10 mouse cellular contexts compared by ENCODE assay signal in the genomic region with DNA sequence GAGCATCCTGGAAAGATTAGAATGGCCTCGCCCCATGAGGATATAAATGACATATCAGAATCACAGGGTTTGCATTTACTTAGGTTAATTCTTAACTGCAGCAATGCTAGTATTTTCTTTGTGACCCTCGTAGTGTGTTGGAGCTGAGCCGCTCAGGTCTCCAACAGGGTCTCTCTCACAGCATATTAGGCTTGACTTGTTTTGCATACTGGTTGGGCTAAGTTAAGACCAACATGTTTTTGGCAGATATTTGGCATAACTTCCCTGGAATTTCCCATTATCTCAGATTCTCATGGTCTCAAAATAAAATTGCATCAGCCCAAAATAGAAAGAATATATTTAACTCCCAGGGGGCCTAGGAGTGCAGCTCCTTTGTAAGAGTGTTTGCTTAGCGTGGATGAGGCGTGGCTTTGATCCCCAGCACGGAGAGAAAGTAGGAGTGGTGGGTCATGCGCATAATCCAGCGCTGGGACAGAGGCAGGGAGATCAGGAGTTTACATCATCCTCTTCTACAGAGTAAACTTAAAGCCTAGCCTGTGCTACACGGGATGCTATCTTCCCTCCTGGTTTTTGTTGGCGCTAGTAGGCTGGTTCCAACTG. TPM values are rescaled to one million over a fixed set of nuclear protein-coding genes. Genes with fewer than 3 reads are reported as not detected.
DNase-seq lines count a peak whose midpoint lies in the region; ATAC-seq and TF ChIP-seq lines count a peak whose summit lies in the region.
"Had no signal": no experiment of that assay in that cellular context is flagged by ENCODE, and none has a peak within 500 bp of the region (broad histone marks: within the 10 kb centered on the region; RNA-seq: fewer than 3 reads in every experiment).

No protein-coding gene starts in this region.

- 55% methylated on average over 10 of the region's 10 CpGs for WGBS in embryonic facial prominence, embryonic 14.5 days
- 77% methylated on average over 10 of the region's 10 CpGs for WGBS in embryonic facial prominence, embryonic 10.5 days
- 61% methylated on average over 10 of the region's 10 CpGs for WGBS in kidney, embryonic 16.5 days
- WGBS in heart, postnatal 0 days: 15% methylated on average over 10 of the region's 10 CpGs

- H3K4me1 ChIP-seq in embryonic facial prominence, embryonic 14.5 days (ENCODE audit: control insufficient read depth, insufficient read depth, low read length): no peaks in the 10 kb centered on the region
- no peaks in the 10 kb centered on the region for H3K4me1 ChIP-seq in embryonic facial prominence, embryonic 10.5 days
- 0 out of 2 replicates have a peak, but pooled peaks cover 7% of the 10 kb centered on the region for H3K4me1 ChIP-seq in kidney, embryonic 16.5 days (ENCODE audit: insufficient read depth, low read length)
- peaks cover 18% of the 10 kb centered on the region for H3K4me1 ChIP-seq in heart, postnatal 0 days (ENCODE audit: control insufficient read depth, insufficient read depth)

- DNase-seq in embryonic facial prominence, embryonic 14.5 days (ENCODE audit: low spot score): peak; percentile 57
- no peak for DNase-seq in embryonic facial prominence, embryonic 10.5 days (ENCODE audit: low spot score)
- peak; percentile 27 to 46 for DNase-seq in kidney, postnatal 25 days
- DNase-seq in ES-CJ7 (ENCODE audit: low read depth, low spot score): peak; percentile 34
- peak; percentile 70 for DNase-seq in heart, postnatal 0 days (ENCODE audit: low spot score)
- DNase-seq in left cerebral cortex, postnatal 14 days (ENCODE audit: low spot score in 2 of 2): no peak
- DNase-seq: cerebellum, adult 11 months; thymus, postnatal 25 days had no signal

- no peak overlapping the region for H3K4me3 ChIP-seq in embryonic facial prominence, embryonic 14.5 days (ENCODE audit: low read depth, low read length)
- no peak overlapping the region for H3K4me3 ChIP-seq in embryonic facial prominence, embryonic 10.5 days
- H3K4me3 ChIP-seq in kidney, embryonic 16.5 days (ENCODE audit: low read length): no peak overlapping the region
- no peak overlapping the region for H3K4me3 ChIP-seq in heart, postnatal 0 days (ENCODE audit: low read depth, low read length)

- no peaks in the 10 kb centered on the region for H3K9me3 ChIP-seq in embryonic facial prominence, embryonic 14.5 days (ENCODE audit: control insufficient read depth, low read length)
- H3K9me3 ChIP-seq in embryonic facial prominence, embryonic 10.5 days: no peaks in the 10 kb centered on the region
- no peaks in the 10 kb centered on the region for H3K9me3 ChIP-seq in kidney, embryonic 16.5 days (ENCODE audit: low read length)
- no peaks in the 10 kb centered on the region for H3K9me3 ChIP-seq in heart, postnatal 0 days (replicated peaks; ENCODE audit: control insufficient read depth, low read length)

- intact Hi-C loops in left cerebral cortex, postnatal 14 days (cut with DNase I): no loop called here

- ATAC-seq in embryonic facial prominence, embryonic 14.5 days (ENCODE audit: low read depth): peak; percentile 60; the same call in 1 of the 2 replicates
- no peak for ATAC-seq in kidney, embryonic 16.5 days (ENCODE audit: low FRiP score, low TSS enrichment)
- ATAC-seq in heart, postnatal 0 days (ENCODE audit: insufficient read depth, low read depth): peak; percentile 90
- no peak for ATAC-seq in erythroblast, adult 5-6 weeks (replicated peaks; ENCODE audit: low FRiP score, poor library complexity, severe bottlenecking)

- H3K4me2 ChIP-seq in embryonic facial prominence, embryonic 14.5 days (ENCODE audit: low read depth, low read length): no peak overlapping the region
- no peak overlapping the region for H3K4me2 ChIP-seq in kidney, embryonic 16.5 days (replicated peaks; ENCODE audit: low read depth, low read length)
- H3K4me2 ChIP-seq in heart, postnatal 0 days (ENCODE audit: low read depth, low read length): 0 out of 2 replicates have a peak overlapping the region, but pooled peaks have one; percentile 10

- TF ChIP-seq CTCF in heart, postnatal 0 days (IDR thresholded peaks at IDR 0.05; ENCODE audit: low read depth): no peak

- H3K27ac ChIP-seq in embryonic facial prominence, embryonic 14.5 days (replicated peaks; ENCODE audit: low read depth, low read length): peak overlapping the region; percentile 13; the same call in 1 of the 2 replicates
- no peak overlapping the region for H3K27ac ChIP-seq in embryonic facial prominence, embryonic 10.5 days (replicated peaks)
- no peak overlapping the region for H3K27ac ChIP-seq in kidney, embryonic 16.5 days (ENCODE audit: low read length)
- peak overlapping the region; percentile 71 for H3K27ac ChIP-seq in heart, postnatal 0 days (ENCODE audit: low read depth)

- no peak; the same call in 1 of the 2 replicates for TF ChIP-seq EP300 in heart, postnatal 0 days (IDR thresholded peaks at IDR 0.05; ENCODE audit: low read depth)

- no peaks in the 10 kb centered on the region for H3K36me3 ChIP-seq in embryonic facial prominence, embryonic 14.5 days (ENCODE audit: control insufficient read depth, insufficient read depth, low read length)
- H3K36me3 ChIP-seq in embryonic facial prominence, embryonic 10.5 days (replicated peaks): no peaks in the 10 kb centered on the region
- no peaks in the 10 kb centered on the region for H3K36me3 ChIP-seq in kidney, embryonic 16.5 days (ENCODE audit: insufficient read depth, low read length)
- no peaks in the 10 kb centered on the region for H3K36me3 ChIP-seq in heart, postnatal 0 days (replicated peaks; ENCODE audit: control insufficient read depth, insufficient read depth, low read length)

- no peaks in the 10 kb centered on the region for H3K27me3 ChIP-seq in embryonic facial prominence, embryonic 14.5 days (replicated peaks; ENCODE audit: control insufficient read depth, insufficient read depth, low read length)
- H3K27me3 ChIP-seq in embryonic facial prominence, embryonic 10.5 days (replicated peaks; ENCODE audit: low read depth, poor library complexity, severe bottlenecking): no peaks in the 10 kb centered on the region
- H3K27me3 ChIP-seq in kidney, embryonic 16.5 days (ENCODE audit: insufficient read depth, low read length): no peaks in the 10 kb centered on the region
- H3K27me3 ChIP-seq in heart, postnatal 0 days (ENCODE audit: control insufficient read depth, insufficient read depth, low read length): no peaks in the 10 kb centered on the region

- no peak overlapping the region for H3K9ac ChIP-seq in embryonic facial prominence, embryonic 14.5 days (ENCODE audit: low read depth, low read length)
- no peak overlapping the region for H3K9ac ChIP-seq in kidney, embryonic 16.5 days (replicated peaks; ENCODE audit: low read length)
- H3K9ac ChIP-seq in heart, postnatal 0 days (replicated peaks; ENCODE audit: low read depth, low read length): no peak overlapping the region

RNA-seq across cellular contexts. Expression of a gene that starts 20.0 kb away (rescaled TPM):
- 1,259 and 1,407 TPM in 2 replicates for polyA plus RNA-seq in embryonic facial prominence, embryonic 14.5 days (2014; fragmentation: Nextera tagmentation; extraction: Ambion mirVana)
- 2,126 and 2,130 TPM in 2 replicates for polyA plus RNA-seq in embryonic facial prominence, embryonic 10.5 days (2016; fragmentation: Nextera tagmentation; extraction: Ambion mirVana)
- 1,654 and 1,686 TPM in 2 replicates for polyA plus RNA-seq in kidney, embryonic 16.5 days (2015; fragmentation: Nextera tagmentation; extraction: Ambion mirVana)
- 377 and 387 TPM in 2 replicates for total RNA-seq in heart, postnatal 0 days (2014; rRNA removed; ENCODE audit: low replicate concordance)
- polyA plus RNA-seq in heart, postnatal 0 days (2015; fragmentation: Nextera tagmentation; extraction: Ambion mirVana): 581 and 606 TPM in 2 replicates
- total RNA-seq in erythroblast, adult 5-6 weeks (2015; ENCODE audit: low replicate concordance): 213 and 264 TPM in 2 replicates
- total RNA-seq in erythroblast, adult 5-6 weeks (2017; ENCODE audit: low replicate concordance): 500 and 598 TPM in 2 replicates
- total RNA-seq in left cerebral cortex, postnatal 14 days (2021): 100 to 1,000 TPM; 649 to 670 TPM

RNA-seq across cellular contexts. Expression of a gene that starts 21.1 kb away (rescaled TPM):
- 22.6 and 23.5 TPM in 2 replicates for polyA plus RNA-seq in embryonic facial prominence, embryonic 14.5 days (2014; fragmentation: Nextera tagmentation; extraction: Ambion mirVana)
- 27.8 and 28.1 TPM in 2 replicates for polyA plus RNA-seq in embryonic facial prominence, embryonic 10.5 days (2016; fragmentation: Nextera tagmentation; extraction: Ambion mirVana)
- polyA plus RNA-seq in kidney, embryonic 16.5 days (2015; fragmentation: Nextera tagmentation; extraction: Ambion mirVana): 23.2 and 25.7 TPM in 2 replicates
- 5.7 and 16.1 TPM in 2 replicates for total RNA-seq in heart, postnatal 0 days (2014; rRNA removed; ENCODE audit: low replicate concordance)
- 13.3 and 14.4 TPM in 2 replicates for polyA plus RNA-seq in heart, postnatal 0 days (2015; fragmentation: Nextera tagmentation; extraction: Ambion mirVana)
- 12.7 and 15.8 TPM in 2 replicates for total RNA-seq in erythroblast, adult 5-6 weeks (2015; ENCODE audit: low replicate concordance)
- 10.2 and 10.5 TPM in 2 replicates for total RNA-seq in erythroblast, adult 5-6 weeks (2017; ENCODE audit: low replicate concordance)
- total RNA-seq in left cerebral cortex, postnatal 14 days (2021): 10 to 100 TPM; 12.8 to 13.0 TPM

RNA-seq across cellular contexts. Expression of a gene that starts 38.1 kb away (rescaled TPM):
- 29.1 and 30.3 TPM in 2 replicates for polyA plus RNA-seq in embryonic facial prominence, embryonic 14.5 days (2014; fragmentation: Nextera tagmentation; extraction: Ambion mirVana)
- polyA plus RNA-seq in embryonic facial prominence, embryonic 10.5 days (2016; fragmentation: Nextera tagmentation; extraction: Ambion mirVana): 23.8 and 24.4 TPM in 2 replicates
- polyA plus RNA-seq in kidney, embryonic 16.5 days (2015; fragmentation: Nextera tagmentation; extraction: Ambion mirVana): 29.3 and 31.0 TPM in 2 replicates
- 24.9 and 32.7 TPM in 2 replicates for total RNA-seq in heart, postnatal 0 days (2014; rRNA removed; ENCODE audit: low replicate concordance)
- polyA plus RNA-seq in heart, postnatal 0 days (2015; fragmentation: Nextera tagmentation; extraction: Ambion mirVana): 25.7 and 26.5 TPM in 2 replicates
- total RNA-seq in erythroblast, adult 5-6 weeks (2015; ENCODE audit: low replicate concordance): 4.8 and 6.7 TPM in 2 replicates
- total RNA-seq in erythroblast, adult 5-6 weeks (2017; ENCODE audit: low replicate concordance): 2.2 and 3.1 TPM in 2 replicates
- 1 to 10 TPM; 4.5 to 5.1 TPM for total RNA-seq in left cerebral cortex, postnatal 14 days (2021)

Comparison
In these comparisons a context has a peak if more than half of its experiments do, and no peak if none do; other contexts are left out.
1. DNase-seq: peak in embryonic facial prominence, embryonic 14.5 days (single experiment), kidney, postnatal 25 days (2 of 2), ES-CJ7 (single experiment) and heart, postnatal 0 days (single experiment); none in embryonic facial prominence, embryonic 10.5 days (single experiment) and left cerebral cortex, postnatal 14 days (0 of 2).
2. H3K27ac ChIP-seq: peak in embryonic facial prominence, embryonic 14.5 days (single experiment) and heart, postnatal 0 days (single experiment); none in embryonic facial prominence, embryonic 10.5 days (single experiment) and kidney, embryonic 16.5 days (single experiment).
3. ATAC-seq: peak in embryonic facial prominence, embryonic 14.5 days (single experiment) and heart, postnatal 0 days (single experiment); none in kidney, embryonic 16.5 days (single experiment) and erythroblast, adult 5-6 weeks (single experiment).